Mouse (Mus musculus): ENCODE results near the gene Pstk.
"Not testable (repeated sequence)": the region's sequence is repeated elsewhere in the genome, so short reads cannot be mapped to it uniquely, and the experiment has no call there.

Gene Pstk

DNA sequence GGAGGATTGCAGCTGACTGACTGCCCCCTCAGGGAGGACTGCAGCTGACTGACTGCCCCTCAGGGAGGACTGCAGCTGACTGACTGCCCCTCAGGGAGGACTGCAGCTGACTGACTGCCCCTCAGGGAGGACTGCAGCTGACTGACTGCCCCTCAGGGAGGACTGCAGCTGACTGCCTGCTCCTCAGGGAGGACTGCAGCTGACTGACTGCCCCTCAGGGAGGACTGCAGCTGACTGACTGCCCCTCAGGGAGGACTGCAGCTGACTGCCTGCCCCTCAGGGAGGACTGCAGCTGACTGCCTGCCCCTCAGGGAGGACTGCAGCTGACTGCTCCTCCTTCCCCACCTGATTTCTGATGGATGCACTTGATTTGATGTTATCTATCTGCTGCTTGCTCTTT is 45.8 kb downstream of the Pstk start:
- not testable (repeated sequence) for DNase-seq

DNA sequence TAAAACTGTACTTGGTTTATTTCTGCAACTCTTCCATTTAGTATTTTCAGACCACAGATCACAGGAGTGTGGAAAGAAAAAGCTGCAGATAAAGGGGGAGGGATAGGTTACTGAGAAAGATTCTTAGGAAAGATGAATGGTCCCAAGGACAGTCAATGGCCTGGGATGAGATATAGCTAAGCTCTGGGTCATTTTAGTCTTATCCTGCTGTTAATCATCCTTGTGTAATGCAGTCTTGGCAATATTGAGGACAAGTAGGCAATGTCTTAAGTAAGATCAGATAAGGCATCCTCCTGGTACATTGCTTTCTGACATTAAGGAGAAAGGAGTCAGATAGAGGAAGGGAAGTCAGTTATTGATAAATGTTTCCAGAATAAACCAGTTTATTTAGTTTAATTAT is 46.7 kb downstream of the Pstk start:
- DNase-seq: no peak

DNA sequence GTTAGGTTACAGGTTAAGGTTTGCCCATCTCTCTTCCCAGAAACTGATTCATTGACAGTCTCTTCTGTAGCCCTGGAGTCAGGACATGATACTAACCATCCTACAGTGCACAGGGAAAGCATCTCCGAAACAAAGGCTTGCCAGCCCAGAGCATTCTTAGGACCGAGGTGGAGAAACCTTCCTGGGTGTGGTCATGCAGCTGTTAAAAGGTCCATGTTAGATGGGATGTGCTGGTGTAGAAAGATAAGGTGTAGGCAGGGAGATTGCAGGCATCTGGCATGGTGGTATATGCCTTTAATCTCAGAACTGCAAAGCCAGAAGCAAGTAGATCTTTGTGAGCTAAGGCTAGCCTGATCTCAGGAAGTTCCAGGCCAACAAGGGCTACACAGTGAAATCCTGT is 54.0 kb downstream of the Pstk start:
- no peak for DNase-seq

DNA sequence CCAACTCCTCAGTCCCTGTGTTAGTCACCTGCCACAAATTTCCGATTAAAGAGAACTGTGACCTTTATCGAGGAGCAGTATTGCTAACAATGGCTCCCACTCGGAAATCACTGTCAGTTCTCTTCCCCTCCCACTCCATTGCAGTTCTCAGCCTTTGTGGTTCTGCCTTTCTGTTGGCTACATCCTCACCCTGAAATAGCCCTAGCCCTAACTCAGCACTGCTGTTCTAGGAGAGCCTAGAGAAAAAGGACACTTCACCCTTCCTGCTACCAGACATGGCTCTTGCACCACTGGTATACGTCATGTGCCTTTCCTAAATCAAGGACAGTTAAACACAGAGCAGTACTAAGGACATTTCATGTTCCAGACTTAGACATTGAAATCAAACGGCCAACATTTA is 56.4 kb downstream of the Pstk start:
- DNase-seq: no peak

GRCm38 (mm10) chr7:131432244-131432643 is 61.3 kb downstream of the Pstk start:
- no peak for DNase-seq

DNA sequence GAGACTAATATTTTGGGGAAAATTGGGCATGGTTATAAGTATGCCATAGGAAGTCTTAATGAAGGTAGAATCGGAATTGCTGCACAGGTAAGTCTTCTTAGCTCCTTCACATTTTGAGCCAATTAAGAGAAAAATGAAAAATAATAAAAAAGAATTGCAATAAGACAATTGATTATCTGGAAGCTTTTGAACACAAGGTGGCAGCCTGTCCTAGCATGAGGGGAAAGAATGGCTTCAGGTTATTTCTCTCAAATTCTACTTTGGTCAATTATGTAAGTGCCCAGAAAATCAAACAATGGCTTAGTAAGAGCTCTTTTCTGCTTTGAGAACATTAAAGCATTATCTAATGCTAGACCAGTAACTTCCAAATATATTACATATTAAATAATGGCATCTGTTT is 63.3 kb downstream of the Pstk start:
- DNase-seq: no peak

- DNase-seq: no peak
Observed at GRCm38 (mm10) chr7:131437051-131437450, 66.1 kb downstream of the Pstk start.

Measured in kidney, adult 11 months (tissue).